Mouse (Mus musculus): ENCODE results near the gene Sbno1.

GRCm38 (mm10) chr5:124453339-124454081 is 27.7 kb upstream of the Sbno1 start:
- no peak for TF ChIP-seq CTCF (IDR thresholded peaks at IDR 0.05; ENCODE audit: low read depth)
- no peak for TF ChIP-seq EP300 (IDR thresholded peaks at IDR 0.05; ENCODE audit: low read depth)

Data from liver, postnatal 0 days (tissue).